Mouse (Mus musculus): ENCODE measurements around the gene Wwc2.

- TF ChIP-seq HCFC1 (IDR thresholded peaks at IDR 0.05; ENCODE audit: borderline replicate concordance, insufficient read depth, low read length): no peak
- no peak for TF ChIP-seq MAFK (IDR thresholded peaks at IDR 0.05; ENCODE audit: insufficient read depth, low read depth, low read length)
These were observed 166.9 kb downstream of the Wwc2 start for GRCm38 (mm10) chr8:47823777-47824176.
